Mouse (Mus musculus): ENCODE data around the gene Zfr2.

- TF ChIP-seq POLR2A (IDR thresholded peaks at IDR 0.05; ENCODE audit: extremely low read depth, insufficient read depth, low read length) = no peak
- TF ChIP-seq CTCF (IDR thresholded peaks at IDR 0.05; ENCODE audit: extremely low read depth, insufficient read depth, low read length) = peak; percentile 75
Observed at GRCm38 (mm10) chr10:81244595-81244994, 11.6 kb downstream of the Zfr2 start.
